Mouse (Mus musculus) CD4-positive, CD25-positive, alpha-beta regulatory T cell, adult 4 months (primary cell): ENCODE data around the gene Elfn2. TPM values are rescaled to one million over a fixed set of nuclear protein-coding genes. Genes with fewer than 3 reads are reported as not detected.

Experiments
- ATAC-seq: one replicate; pipeline ENCODE4 v1.8.0; 2017
- polyA plus RNA-seq, 2 experiments: library from polyadenylated mRNA; unstranded; fragments of 100-300 nt; shearing (Covaris generic); gene quantifications; one replicate each; pipeline ENCODE4 v1.2.1; 2017

Elfn2 gene
- polyA plus RNA-seq, 2 experiments from 2014 or later: 0.10 TPM; not detected in 1

DNA sequence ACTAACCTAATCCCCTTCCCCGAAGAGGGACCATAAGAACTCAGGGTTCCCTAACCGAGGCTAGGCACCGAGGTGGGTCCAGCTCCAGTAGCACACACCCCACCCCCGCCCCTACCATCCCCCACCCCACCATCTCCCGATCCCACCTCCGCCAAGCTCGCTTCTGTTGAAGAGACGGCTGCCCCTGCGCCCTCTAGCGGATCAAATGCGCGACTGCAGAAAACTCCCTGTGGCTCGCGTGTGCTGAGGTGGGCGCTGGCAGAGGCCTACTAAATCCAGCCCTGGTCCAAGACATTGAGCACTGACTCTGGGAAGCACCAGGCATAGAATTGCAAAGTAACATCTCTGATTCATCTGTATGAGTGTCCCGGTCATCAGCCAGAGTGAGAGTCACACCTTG lies 1.5 kb upstream of the Elfn2 start:
- ATAC-seq: no peak

DNA sequence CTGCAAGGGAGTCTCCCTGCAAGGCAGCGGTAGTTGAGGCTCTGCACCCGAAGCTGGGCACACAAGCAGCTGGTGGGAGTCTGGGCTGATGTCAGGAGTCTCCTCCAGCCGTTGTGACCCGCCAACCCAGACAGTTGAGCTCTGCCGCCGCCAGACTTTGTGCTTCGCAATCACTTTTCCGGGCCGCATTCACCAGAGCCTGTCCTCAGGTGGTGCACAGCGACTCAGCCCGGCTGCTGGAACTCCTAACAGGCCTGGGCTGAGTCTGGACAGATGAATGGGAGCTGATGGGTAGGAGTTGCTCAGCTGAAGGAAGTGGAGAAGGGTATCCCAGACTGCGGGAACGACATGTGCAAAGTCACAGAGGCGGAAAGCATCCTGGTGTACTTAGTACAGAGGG lies 845 bp upstream of the Elfn2 start:
- ATAC-seq: no peak

DNA sequence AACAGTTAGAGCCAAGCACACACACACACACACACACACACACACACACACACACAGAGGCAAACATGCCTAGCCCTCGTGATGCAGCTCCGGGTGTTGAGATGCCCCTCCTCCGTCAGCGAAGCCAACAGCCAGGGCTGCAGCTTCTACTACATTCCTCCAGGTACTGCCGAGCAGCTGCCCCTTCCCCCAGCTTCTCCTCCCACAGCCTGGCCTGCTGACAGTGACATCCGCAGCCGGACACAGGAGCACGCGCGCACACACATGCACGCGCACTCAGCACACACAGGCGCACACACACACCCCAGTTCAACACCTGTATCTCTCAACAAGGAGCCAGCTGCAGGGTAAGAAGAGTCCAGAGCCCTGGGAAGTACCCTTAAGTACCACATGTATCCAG lies 1.6 kb downstream of the Elfn2 start:
- no peak for ATAC-seq

DNA sequence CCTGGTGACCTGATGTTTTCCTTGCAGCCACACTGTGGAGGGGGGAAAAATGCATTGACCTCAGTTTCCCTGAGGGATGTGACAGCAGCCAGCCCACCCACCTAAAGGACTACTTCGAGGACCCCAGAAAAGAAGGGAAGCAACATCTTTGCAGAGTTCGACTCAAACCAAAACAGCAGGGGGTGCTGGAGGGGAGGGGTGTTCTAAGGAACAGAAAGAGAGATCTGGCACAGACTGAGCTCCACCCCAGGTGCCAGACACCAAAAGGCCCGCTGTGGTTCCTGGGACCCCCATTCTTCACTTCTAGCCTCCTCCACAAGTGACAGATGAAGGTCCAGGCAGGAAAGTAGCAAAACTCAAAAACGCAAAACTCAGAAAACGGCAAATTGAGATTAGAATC lies 2.7 kb downstream of the Elfn2 start:
- ATAC-seq: no peak

DNA sequence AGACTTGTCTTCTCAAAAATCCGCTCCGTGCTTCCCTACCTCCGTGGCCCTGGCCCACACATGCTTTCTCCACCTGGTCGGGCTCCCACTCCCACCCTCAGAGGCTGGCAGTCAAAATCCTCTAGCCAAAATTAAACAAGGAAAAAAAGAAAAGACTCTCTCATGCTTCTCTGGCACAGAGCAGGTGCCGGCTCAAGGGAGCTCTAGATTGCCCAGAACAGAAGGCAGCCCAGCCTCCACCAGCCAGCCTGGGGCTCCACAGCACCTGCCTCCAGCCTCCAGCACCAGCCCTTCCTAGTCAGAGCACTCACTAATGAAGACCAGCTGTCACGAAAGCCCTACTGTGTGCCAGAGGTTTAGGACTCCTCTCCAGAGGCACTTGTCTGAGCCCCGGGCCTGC lies 4.8 kb downstream of the Elfn2 start:
- ATAC-seq: no peak

DNA sequence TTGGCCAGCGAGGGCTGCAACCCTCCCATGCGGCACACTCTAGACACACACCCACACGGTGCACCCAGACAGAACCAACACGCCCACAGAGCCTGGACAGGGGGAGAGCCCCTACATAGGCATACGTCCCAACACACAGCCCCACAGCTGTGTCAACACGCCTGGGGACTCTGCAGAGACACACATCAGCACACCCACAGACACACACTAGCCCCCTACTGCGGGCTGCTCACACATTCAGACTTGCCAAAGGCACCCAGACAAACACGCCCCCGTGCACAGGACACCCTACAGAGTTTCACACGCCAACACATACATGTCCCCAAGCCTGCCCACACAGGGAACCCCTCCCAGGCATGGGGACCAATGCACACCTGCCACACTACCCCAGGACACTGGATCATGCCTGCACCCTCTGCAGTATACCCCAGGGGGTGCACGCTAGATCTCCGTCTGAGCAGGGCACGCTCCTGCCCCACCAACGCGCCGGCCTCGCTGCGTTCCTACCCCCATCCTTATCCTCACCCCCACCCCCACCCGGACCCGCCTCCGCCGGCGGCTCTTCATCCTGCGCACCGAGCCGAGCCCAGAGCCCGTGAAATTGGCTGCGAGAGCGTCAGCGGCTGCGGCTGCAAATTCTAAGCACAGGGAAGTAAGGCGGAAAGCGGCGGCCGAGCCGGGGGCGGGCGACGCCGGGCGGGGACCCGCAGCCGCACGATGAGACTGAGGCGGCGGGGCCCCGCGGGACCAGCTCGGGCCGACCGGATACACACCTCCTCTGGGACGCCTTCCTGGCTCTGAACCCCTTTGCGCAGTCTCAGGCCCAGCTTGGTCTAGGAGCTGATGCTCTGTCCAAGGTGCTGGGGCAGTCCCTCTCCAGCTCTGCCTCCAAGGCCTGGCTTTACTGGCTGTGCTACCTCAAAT lies 6.0 kb downstream of the Elfn2 start:
- peak; percentile 72 for ATAC-seq

DNA sequence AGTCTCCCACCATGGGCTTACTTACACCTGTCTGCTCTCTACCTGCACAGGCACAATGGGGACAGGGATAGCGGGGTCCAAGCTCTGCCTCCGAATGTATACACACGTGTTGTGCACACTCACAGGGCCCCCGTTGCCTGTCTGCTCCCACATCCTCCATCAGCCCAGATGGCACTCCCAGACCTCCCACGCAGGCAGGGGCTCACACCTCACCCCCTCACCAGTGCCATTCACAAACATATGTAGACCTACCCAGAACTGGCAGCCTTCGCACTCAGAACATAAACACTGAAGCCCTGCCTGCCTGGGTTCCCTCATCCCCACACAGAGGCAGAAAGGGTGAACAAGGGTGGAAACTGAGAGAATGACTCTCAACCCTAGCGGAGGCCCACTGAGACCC lies 6.6 kb downstream of the Elfn2 start:
- no peak for ATAC-seq

DNA sequence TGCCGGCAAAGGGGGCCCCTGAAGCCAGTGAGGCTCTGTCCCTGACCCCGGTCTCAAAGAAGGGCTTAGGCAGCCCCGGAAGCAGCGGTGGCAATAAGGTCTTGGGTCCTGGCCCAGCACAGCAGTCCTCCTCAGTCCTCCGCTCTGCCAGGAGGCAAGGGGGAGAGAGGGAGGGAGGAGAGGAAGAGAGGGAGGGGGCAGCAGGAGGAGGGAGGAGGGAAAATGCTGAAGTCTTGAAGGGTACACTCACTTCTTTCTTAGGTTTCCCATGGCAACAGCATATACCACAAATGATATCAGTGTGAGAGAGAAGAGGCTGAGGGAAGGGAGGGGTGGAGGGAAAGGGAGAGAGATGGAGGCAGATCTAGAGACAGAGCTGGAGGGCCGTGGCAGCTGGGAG lies 7.9 kb downstream of the Elfn2 start:
- ATAC-seq: no peak

DNA sequence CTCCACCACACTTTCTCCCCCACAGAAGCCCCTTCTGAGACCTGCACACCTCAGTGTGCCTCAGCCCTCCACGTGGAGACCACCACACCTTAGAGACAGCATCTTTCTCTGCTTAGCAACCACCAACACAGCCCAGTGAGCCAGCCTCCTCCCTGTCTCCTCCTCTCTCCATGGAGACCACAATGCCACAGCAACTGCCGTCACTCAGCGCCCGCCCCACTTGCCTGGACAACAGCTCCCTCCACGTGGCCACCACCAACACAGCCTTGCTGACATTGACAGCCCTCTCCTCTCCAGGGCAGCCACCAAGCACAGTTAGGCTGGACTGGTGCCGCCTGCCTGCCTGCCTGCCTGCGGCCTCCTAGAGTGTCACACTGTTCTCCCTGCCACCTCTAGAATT lies 8.8 kb downstream of the Elfn2 start:
- ATAC-seq: no peak

DNA sequence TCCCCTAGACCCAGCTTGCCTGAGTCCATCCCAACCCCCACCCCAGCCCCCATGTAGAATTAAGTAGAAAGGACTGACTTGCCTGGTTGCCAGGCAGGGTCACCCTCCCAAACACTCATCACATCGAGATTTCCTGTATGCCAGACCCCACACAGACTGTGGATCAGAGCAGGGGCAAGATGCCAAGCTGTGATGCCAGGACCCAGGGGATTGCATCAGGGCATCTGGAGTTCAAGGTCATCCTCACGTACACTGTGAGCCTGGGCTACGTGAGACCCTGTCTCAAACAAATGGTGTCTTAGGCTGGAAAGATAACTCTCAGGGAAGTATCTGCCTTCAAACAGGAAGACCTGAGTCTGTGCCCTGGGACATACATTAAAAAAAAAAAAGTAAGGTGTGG lies 11.9 kb downstream of the Elfn2 start:
- ATAC-seq: no peak

DNA sequence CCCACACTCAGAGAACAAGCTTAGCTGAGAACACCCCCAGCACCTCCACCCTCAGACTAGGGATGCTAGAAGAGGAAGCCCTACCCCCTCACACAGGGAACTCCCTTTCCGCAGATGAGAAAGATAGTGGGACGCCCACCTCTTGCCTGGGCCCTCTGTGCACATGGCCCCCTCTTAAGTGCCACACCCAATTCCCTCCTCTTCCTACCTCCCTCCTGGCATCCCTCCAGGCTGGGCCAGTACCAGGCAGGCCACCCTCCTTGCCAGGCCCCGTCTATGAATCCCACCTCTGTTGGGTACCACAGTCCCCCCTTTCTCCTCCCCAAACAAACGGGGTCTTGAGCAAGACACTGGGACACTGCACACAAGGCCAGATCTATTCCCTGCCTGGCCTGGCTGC lies 13.7 kb downstream of the Elfn2 start:
- peak; percentile 20 for ATAC-seq

DNA sequence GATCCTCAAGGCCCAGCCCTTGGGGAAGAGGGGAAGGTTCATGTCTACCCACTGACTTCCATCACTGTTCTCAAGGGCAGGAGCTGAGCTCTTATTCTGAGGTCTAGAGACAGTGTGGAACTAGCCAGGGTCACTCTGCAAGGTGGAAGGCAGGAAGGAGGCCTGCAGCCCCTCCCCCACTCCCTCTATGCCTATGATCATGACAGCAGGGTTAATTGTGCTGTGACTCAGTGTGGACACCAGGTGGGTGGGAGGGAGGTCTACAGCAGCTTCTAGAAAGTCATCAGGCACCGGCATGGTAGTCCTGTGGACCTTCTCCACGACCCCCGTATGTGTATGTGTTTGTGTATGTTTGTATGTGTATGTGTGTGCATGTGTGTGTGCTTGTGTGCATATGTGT lies 14.6 kb downstream of the Elfn2 start:
- ATAC-seq: no peak

DNA sequence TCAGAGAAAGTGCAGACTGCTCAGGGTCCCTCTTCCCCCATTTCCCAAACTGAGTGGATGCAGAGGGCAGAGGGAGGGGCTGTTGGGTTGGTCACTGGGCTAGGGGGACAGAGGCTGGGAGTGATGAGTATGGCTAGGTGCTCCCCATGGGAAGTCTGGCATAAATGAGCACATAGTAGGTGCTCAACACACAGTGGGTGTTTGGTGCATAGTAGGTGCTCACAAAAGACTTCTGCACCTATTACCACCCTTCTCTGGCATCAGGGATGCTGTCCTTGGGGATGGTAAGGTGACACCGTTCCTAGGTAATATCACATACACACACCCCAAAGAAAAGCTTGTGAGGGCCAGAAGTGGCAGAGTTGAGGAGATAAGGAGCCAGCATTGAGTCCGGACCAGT lies 18.2 kb downstream of the Elfn2 start:
- no peak for ATAC-seq

DNA sequence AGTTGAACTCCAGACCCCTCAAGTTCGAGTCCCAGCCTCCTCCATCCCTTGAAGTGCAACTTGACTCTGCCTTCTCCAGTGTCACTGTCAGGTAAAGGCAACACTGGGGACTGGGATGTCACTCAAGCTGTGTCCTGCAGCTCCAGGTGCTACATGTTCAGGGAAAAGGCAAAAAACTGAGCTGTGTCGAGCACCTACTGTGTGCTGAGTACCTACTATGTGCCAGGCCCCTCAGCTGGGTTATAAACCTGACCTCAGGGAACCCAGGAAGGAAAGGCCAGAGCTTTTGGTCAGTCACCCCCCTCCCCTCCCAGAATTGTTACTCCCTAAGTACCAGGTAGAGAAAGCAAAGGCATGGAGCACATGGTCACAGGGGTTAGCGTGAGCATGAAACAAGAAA lies 19.1 kb downstream of the Elfn2 start:
- no peak for ATAC-seq

DNA sequence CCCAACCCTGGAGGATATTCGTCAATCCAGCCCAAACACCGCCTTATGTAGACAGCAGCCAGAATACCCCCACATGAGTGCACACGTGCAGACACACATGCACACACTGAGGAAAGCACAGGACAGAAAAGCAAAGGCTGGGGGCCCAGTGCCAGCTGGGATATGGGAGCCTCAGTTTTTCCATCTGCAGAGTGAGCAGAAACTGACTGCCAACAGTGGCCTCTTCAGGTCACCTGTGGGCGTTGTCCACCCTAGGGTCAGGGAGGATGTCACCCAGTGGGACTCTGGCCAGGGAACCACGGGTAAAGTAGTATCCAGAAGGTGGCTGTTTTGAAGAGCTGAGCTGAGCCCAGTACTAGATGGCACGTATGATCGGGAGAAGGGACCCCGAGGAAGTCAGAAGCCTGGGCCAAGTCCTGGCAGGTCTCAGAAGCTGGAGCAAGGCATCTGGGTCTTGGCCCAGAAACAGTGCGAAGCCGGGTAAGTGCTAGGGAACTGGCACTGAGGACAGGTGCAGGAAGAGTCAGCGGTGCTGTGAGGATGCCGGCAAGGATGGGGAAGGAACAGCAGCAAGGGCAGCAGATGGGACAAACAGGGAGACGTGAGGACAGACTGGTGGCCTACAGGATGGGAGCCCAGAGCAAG lies 20.0 kb downstream of the Elfn2 start:
- ATAC-seq: no peak

DNA sequence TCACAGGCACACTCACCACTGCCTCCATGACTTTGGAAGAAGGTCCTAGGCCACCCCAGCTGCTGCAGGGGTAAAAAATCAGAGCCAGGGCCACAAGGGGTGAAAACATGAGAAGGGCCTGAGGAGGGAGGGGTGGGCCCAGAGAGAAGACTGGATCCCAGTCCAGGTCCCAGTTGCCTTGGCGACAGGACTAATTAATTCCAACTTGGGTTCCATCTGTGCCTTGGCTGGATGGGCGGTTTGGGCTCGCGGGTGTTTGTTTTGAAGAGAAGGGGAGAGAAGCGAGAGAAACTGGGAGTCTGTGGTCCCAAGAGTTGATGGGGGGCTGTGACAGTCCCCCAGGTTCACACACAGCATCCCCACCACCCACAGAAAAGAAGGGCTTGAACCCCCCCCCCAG lies 20.5 kb downstream of the Elfn2 start:
- no peak for ATAC-seq

DNA sequence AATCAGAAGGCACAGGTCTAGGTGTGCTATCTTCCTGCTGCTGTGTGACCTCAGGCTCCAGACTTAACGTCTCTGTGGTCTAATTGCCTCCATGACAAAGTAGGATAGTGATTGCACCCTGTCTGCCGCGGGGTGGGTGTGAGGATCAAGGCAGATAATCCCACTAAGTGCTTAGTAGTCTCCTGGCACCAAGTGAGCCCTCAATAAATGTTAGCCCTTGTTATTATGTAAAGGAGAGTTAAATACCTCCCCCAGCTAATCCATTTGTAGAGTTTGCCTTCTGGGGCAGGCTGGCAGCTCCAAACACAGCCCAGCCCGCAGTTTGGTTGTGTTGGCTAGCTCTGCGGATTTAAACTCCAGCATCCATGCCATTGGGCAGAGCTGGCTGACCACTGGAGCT lies 22.8 kb downstream of the Elfn2 start:
- no peak for ATAC-seq

DNA sequence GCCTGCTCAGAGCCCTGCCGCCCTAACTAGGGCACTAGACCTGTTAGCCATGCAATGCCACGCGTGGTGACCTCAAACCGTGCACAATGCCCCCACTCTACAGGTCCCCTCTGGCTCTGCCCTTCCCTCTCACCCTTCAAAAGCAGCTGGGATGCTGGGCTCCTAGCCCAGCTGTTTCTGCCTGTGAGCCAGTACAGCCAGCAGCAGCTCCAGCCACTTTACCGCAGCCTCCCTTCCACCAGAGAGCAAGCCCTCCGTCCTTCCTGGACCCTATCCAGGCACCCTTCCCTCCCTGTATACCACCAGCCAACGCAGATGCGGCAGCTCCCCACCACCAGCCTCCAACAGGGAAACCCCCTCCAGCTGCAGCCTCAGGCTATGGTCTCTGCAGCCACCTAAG lies 26.1 kb downstream of the Elfn2 start:
- ATAC-seq: no peak

DNA sequence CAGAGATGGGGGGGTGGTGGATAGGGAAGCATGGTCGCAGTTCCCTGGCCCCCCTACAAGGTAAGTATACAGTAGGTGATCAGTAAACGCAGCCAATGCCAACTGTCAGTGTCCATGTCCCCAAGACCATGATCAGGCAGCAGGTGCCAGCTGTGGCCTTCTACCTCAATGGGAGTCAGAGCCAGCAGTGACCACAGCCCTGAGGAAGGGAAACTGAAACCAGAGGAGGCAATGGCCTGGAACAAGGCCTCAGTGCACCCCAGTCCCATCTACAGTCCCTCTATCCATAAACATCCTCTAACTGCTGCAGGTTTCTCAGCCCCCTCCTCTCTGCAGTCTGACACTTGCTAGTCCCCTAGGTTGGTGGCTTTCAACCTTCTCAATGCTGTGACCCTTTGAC lies 27.9 kb downstream of the Elfn2 start:
- no peak for ATAC-seq

DNA sequence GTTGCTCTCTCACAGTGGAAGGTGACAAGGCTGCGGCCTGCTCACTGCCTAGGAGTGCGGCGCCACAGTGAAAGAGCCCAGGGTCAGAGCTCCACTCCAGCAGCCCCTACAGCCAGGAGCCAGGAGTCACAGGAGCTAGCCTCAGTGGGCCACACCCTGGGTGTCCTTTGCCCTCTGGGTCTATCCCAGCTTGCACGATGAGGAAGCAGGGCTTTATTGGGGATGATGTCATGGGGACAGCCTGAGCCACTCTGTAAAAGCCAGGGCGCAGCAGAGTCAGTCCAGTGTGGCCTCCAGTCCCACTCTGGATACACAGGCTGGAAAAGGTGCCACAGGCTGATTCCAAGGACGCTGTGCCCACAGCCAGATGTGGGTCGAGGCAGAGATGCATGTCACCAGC lies 31.7 kb downstream of the Elfn2 start:
- no peak for ATAC-seq

DNA sequence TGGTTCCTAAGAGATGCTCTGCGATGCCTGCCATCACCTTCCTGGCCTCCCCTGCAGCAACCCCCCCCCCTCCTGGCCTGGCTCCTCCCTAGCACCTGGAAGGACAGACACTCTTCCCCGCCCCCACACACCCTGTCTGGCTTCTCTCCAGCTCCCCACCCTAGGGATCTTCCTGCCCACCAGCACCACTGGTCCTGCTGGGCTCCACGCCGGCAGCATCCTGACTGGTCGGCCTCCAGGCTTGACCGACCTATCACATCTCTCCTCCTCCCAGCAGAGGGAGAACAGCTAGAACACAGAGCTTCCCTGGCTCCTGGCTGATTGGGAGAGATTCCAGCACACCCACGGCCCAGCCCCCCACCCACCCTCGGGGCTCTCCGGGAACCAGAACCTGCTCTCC lies 34.5 kb downstream of the Elfn2 start:
- no peak for ATAC-seq

DNA sequence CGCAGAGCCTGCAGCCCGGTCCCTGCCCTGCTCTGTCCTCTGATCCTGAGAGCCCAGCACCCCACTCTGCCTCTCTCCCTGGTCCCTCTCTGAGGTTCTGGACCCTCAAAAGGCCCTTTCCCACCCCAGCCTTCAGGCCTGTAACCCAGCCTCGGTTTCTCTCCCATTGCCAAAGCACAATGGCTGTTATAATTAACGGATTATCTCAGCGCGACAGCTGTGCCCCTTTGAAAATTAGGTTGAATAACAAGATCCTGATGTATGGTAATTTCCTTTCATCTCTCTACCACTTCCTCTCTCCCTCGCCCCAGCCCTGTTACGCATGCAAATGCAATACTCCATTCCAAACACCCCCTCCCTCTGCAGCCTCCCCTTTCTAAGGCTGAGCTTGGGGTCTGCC lies 35.1 kb downstream of the Elfn2 start:
- peak; percentile 99 for ATAC-seq

DNA sequence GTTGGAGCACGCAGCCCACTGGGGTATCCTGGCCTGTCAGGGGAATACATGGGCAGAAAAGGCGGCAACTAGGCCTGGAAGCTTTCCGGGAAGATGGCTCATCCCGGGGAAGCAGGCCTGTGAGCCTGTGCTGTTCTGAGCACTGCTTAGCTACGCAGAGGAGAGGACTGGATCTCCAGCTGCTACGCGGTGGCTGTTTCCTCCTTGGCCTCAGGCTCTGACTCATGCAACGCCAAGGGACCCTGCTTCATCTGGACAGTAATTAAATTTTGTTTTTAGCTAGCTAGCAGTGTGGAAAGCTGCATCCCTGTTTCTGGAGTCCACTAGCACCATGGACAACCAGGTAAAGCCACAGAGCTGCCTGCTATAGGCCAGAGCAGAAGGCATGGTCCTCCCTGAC lies 36.8 kb downstream of the Elfn2 start:
- no peak for ATAC-seq

DNA sequence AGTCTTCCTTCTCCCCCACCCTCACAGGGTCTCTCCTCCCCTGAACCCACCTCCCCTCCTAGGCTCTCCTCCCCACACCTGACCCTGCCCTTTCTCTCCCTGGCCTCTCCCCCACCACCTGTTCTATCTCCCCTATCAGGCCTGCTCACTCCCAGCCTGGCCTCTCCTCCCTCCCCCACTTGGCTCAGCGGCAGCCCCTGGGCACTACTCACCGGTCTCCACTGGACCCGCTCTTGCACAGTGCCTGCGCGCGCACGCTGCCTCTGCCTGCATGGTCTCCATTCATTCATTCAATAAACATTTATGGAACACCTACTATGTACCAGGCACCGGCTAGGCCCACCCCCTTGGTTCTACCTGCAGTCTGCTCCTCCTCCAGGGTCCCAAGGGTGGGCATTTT lies 37.3 kb downstream of the Elfn2 start:
- ATAC-seq: no peak

DNA sequence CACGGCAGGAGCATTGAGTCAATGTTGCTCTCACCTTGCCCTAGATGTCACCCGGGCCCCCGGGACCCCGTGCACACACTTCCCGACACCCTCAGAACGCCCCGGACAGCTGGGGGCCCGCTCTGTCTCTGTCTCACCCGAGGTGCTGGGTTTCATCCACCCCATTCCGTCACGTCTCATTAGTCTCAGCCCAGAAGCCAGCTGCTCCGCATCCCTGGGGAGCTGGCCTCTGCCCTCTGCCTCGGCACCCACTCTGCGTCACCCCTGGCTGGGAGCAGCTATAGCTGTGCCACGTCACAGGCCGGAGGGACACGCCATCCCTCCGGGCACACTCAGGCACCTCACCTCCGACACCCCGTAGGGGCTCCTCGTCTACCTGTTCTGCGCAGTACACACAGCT lies 38.3 kb downstream of the Elfn2 start:
- no peak for ATAC-seq
